Mouse (Mus musculus): Measurements from ENCODE around the gene Cblb. TPM values are rescaled to one million over a fixed set of nuclear protein-coding genes. Genes with fewer than 3 reads are reported as not detected.

Cblb gene
- polyA plus RNA-seq, 2 experiments, result 1.8 TPM

- no peak overlapping the region for H3K4me3 ChIP-seq (ENCODE audit: insufficient read depth in 1 of 2, low read depth in 2 of 2, low read length in 2 of 2)
- no peak overlapping the region for H3K27ac ChIP-seq
- no peaks in the 10 kb centered on the region for H3K27me3 ChIP-seq (ENCODE audit: control insufficient read depth, insufficient read depth, low read length)
- peaks cover 0 to 5% of the 10 kb centered on the region in 2 experiments; a peak in 1 of 4 replicates for H3K4me1 ChIP-seq (replicated peaks; ENCODE audit: control insufficient read depth in 2 of 2, insufficient read depth in 2 of 2, low read length in 1 of 2)
- H3K9me3 ChIP-seq (ENCODE audit: control insufficient read depth, low read length), result no peaks in the 10 kb centered on the region
- H3K36me3 ChIP-seq (replicated peaks; ENCODE audit: control insufficient read depth, insufficient read depth, low read depth), result no peaks in the 10 kb centered on the region
- H3K4me2 ChIP-seq (ENCODE audit: low read depth), result no peak overlapping the region
- no peak for DNase-seq (ENCODE audit: low read depth in 3 of 3, low spot score in 3 of 3)
- TF ChIP-seq EP300 (IDR thresholded peaks at IDR 0.05; ENCODE audit: low read depth) (no peak), CTCF (IDR thresholded peaks at IDR 0.05; ENCODE audit: low read depth) (no peak)
- no peak overlapping the region for H3K9ac ChIP-seq (replicated peaks)
- no peak for ATAC-seq (ENCODE audit: insufficient read depth)
- 73% methylated on average over 11 of the region's 11 CpGs for WGBS (ENCODE audit: insufficient replicate concordance)
Observed at GRCm38 (mm10) chr16:52043380-52044117, 12.5 kb downstream of the Cblb start.

GRCm38 (mm10) chr16:52044518-52044917, 13.5 kb downstream of the Cblb start:
- Histone ChIP-seq H3K36me3 (replicated peaks; ENCODE audit: control insufficient read depth, insufficient read depth, low read depth) (no peaks in the 10 kb centered on the region), H3K4me1 (replicated peaks; ENCODE audit: control insufficient read depth in 2 of 2, insufficient read depth in 2 of 2, low read length in 1 of 2) (peaks cover 0 to 5% of the 10 kb centered on the region in 2 experiments; a peak in 1 of 4 replicates), H3K27ac (no peak overlapping the region), H3K9ac (replicated peaks) (no peak overlapping the region), H3K4me3 (ENCODE audit: insufficient read depth in 1 of 2, low read depth in 2 of 2, low read length in 2 of 2) (no peak overlapping the region), H3K4me2 (ENCODE audit: low read depth) (no peak overlapping the region), H3K9me3 (ENCODE audit: control insufficient read depth, low read length) (no peaks in the 10 kb centered on the region), H3K27me3 (ENCODE audit: control insufficient read depth, insufficient read depth, low read length) (no peaks in the 10 kb centered on the region)
- 79% methylated on average over 7 of the region's 7 CpGs for WGBS (ENCODE audit: insufficient replicate concordance)
- TF ChIP-seq CTCF (IDR thresholded peaks at IDR 0.05; ENCODE audit: low read depth), result no peak
- TF ChIP-seq EP300 (IDR thresholded peaks at IDR 0.05; ENCODE audit: low read depth), result no peak
- ATAC-seq (ENCODE audit: insufficient read depth), result no peak
- DNase-seq (ENCODE audit: low read depth in 3 of 3, low spot score in 3 of 3), result no peak

- Histone ChIP-seq H3K4me3 (ENCODE audit: insufficient read depth in 1 of 2, low read depth in 2 of 2, low read length in 2 of 2) (no peak overlapping the region), H3K4me1 (replicated peaks; ENCODE audit: control insufficient read depth in 2 of 2, insufficient read depth in 2 of 2, low read length in 1 of 2) (peaks cover 0 to 5% of the 10 kb centered on the region in 2 experiments; a peak in 1 of 4 replicates), H3K27me3 (ENCODE audit: control insufficient read depth, insufficient read depth, low read length) (no peaks in the 10 kb centered on the region), H3K9ac (replicated peaks) (no peak overlapping the region), H3K36me3 (replicated peaks; ENCODE audit: control insufficient read depth, insufficient read depth, low read depth) (no peaks in the 10 kb centered on the region), H3K27ac (no peak overlapping the region), H3K9me3 (ENCODE audit: control insufficient read depth, low read length) (no peaks in the 10 kb centered on the region), H3K4me2 (ENCODE audit: low read depth) (no peak overlapping the region)
- DNase-seq (ENCODE audit: low read depth in 3 of 3, low spot score in 3 of 3) (no peak), ATAC-seq (ENCODE audit: insufficient read depth) (no peak)
- TF ChIP-seq CTCF (IDR thresholded peaks at IDR 0.05; ENCODE audit: low read depth) (no peak), EP300 (IDR thresholded peaks at IDR 0.05; ENCODE audit: low read depth) (no peak)
- 26% methylated on average over 4 of the region's 4 CpGs for WGBS (ENCODE audit: insufficient replicate concordance)
Observed at GRCm38 (mm10) chr16:52044985-52045384, 14.0 kb downstream of the Cblb start.

GRCm38 (mm10) chr16:52046464-52046863, 15.4 kb downstream of the Cblb start:
- H3K4me3 ChIP-seq (ENCODE audit: insufficient read depth in 1 of 2, low read depth in 2 of 2, low read length in 2 of 2), result no peak overlapping the region
- no peaks in the 10 kb centered on the region for H3K27me3 ChIP-seq (ENCODE audit: control insufficient read depth, insufficient read depth, low read length)
- H3K36me3 ChIP-seq (replicated peaks; ENCODE audit: control insufficient read depth, insufficient read depth, low read depth), result no peaks in the 10 kb centered on the region
- DNase-seq (ENCODE audit: low read depth in 3 of 3, low spot score in 3 of 3) (no peak), ATAC-seq (ENCODE audit: insufficient read depth) (no peak)
- H3K4me2 ChIP-seq (ENCODE audit: low read depth), result no peak overlapping the region
- TF ChIP-seq CTCF (IDR thresholded peaks at IDR 0.05; ENCODE audit: low read depth), result no peak
- no peak for TF ChIP-seq EP300 (IDR thresholded peaks at IDR 0.05; ENCODE audit: low read depth)
- peaks cover 0 to 5% of the 10 kb centered on the region in 2 experiments; a peak in 1 of 4 replicates for H3K4me1 ChIP-seq (replicated peaks; ENCODE audit: control insufficient read depth in 2 of 2, insufficient read depth in 2 of 2, low read length in 1 of 2)
- H3K27ac ChIP-seq, result no peak overlapping the region
- no peak overlapping the region for H3K9ac ChIP-seq (replicated peaks)
- 77% methylated on average over 4 of the region's 4 CpGs for WGBS (ENCODE audit: insufficient replicate concordance)
- no peaks in the 10 kb centered on the region for H3K9me3 ChIP-seq (ENCODE audit: control insufficient read depth, low read length)

- ATAC-seq (ENCODE audit: insufficient read depth), result no peak
- Histone ChIP-seq H3K36me3 (replicated peaks; ENCODE audit: control insufficient read depth, insufficient read depth, low read depth) (no peaks in the 10 kb centered on the region), H3K4me3 (ENCODE audit: insufficient read depth in 1 of 2, low read depth in 2 of 2, low read length in 2 of 2) (no peak overlapping the region), H3K9ac (replicated peaks) (no peak overlapping the region), H3K4me2 (ENCODE audit: low read depth) (no peak overlapping the region), H3K27ac (no peak overlapping the region), H3K4me1 (replicated peaks; ENCODE audit: control insufficient read depth in 2 of 2, insufficient read depth in 2 of 2, low read length in 1 of 2) (0 out of 4 replicates have a peak, but pooled peaks cover 0 to 2% of the 10 kb centered on the region in 2 experiments), H3K9me3 (ENCODE audit: control insufficient read depth, low read length) (no peaks in the 10 kb centered on the region), H3K27me3 (ENCODE audit: control insufficient read depth, insufficient read depth, low read length) (no peaks in the 10 kb centered on the region)
- WGBS (ENCODE audit: insufficient replicate concordance), result 74% methylated on average over 8 of the region's 8 CpGs
- TF ChIP-seq EP300 (IDR thresholded peaks at IDR 0.05; ENCODE audit: low read depth) (no peak), CTCF (IDR thresholded peaks at IDR 0.05; ENCODE audit: low read depth) (no peak)
- DNase-seq (ENCODE audit: low read depth in 3 of 3, low spot score in 3 of 3), result no peak
Observed at GRCm38 (mm10) chr16:52051106-52051505, 20.1 kb downstream of the Cblb start.

All from liver, embryonic 14.5 days (tissue).